ENCODE assay signal across 33 mouse cellular contexts in genomic region chr13:34703301-34703700, GRCm38 (mm10). TPM values are rescaled to one million over a fixed set of nuclear protein-coding genes. Genes with fewer than 3 reads are reported as not detected.
DNase-seq lines count a peak whose midpoint lies in the region; ATAC-seq and TF ChIP-seq lines count a peak whose summit lies in the region.
"Had no signal": no experiment of that assay in that cellular context is flagged by ENCODE, and none has a peak within 500 bp of the region (broad histone marks: within the 10 kb centered on the region; RNA-seq: fewer than 3 reads in every experiment).

No protein-coding gene starts in this region.

- no peak overlapping the region for H3K9ac ChIP-seq in intestine, postnatal 0 days (ENCODE audit: low read depth, low read length)
- H3K9ac ChIP-seq in intestine, embryonic 16.5 days (ENCODE audit: low read depth, low read length) = no peak overlapping the region
- H3K9ac ChIP-seq in liver, postnatal 0 days (replicated peaks) = no peak overlapping the region
- H3K9ac ChIP-seq in liver, embryonic 11.5 days (ENCODE audit: low read depth, low read length) = no peak overlapping the region
- H3K9ac ChIP-seq: forebrain, embryonic 13.5 days; heart, embryonic 13.5 days; hindbrain, embryonic 14.5 days had no signal

- no peaks in the 10 kb centered on the region for H3K9me3 ChIP-seq in intestine, postnatal 0 days (ENCODE audit: control insufficient read depth)
- H3K9me3 ChIP-seq in intestine, embryonic 16.5 days (ENCODE audit: control insufficient read depth, low read length) = no peaks in the 10 kb centered on the region
- H3K9me3 ChIP-seq in liver, postnatal 0 days (ENCODE audit: low read length) = no peaks in the 10 kb centered on the region
- no peaks in the 10 kb centered on the region for H3K9me3 ChIP-seq in liver, embryonic 11.5 days (ENCODE audit: control insufficient read depth, low read length)
- H3K9me3 ChIP-seq: forebrain, embryonic 10.5 days; forebrain, embryonic 13.5 days; heart, embryonic 10.5 days; heart, embryonic 13.5 days had no signal

- no peak for TF ChIP-seq EP300 in liver, postnatal 0 days (IDR thresholded peaks at IDR 0.05; ENCODE audit: low read depth)

- WGBS in intestine, postnatal 0 days = 48% methylated on average over 2 of the region's 2 CpGs
- WGBS in intestine, embryonic 16.5 days = 58% methylated on average over 2 of the region's 2 CpGs
- 23% methylated on average over 2 of the region's 2 CpGs for WGBS in liver, postnatal 0 days (ENCODE audit: insufficient replicate concordance)
- 45% methylated on average over 2 of the region's 2 CpGs for WGBS in liver, embryonic 11.5 days

- H3K27ac ChIP-seq in intestine, postnatal 0 days (ENCODE audit: low read depth, low read length) = no peak overlapping the region
- H3K27ac ChIP-seq in intestine, embryonic 16.5 days (ENCODE audit: low read length) = no peak overlapping the region
- H3K27ac ChIP-seq in liver, postnatal 0 days (ENCODE audit: low read depth) = no peak overlapping the region
- H3K27ac ChIP-seq in liver, embryonic 11.5 days (ENCODE audit: low read depth, low read length) = no peak overlapping the region
- H3K27ac ChIP-seq: forebrain, embryonic 10.5 days; forebrain, embryonic 13.5 days; heart, adult 2 months; heart, embryonic 10.5 days; heart, embryonic 13.5 days; hindbrain, embryonic 14.5 days; hindbrain, postnatal 0 days had no signal

- TF ChIP-seq CTCF in intestine, postnatal 0 days (IDR thresholded peaks at IDR 0.05; ENCODE audit: low read depth) = peak; percentile 39
- TF ChIP-seq CTCF in liver, postnatal 0 days (IDR thresholded peaks at IDR 0.05; ENCODE audit: low read depth) = peak; percentile 28

- H3K27me3 ChIP-seq in intestine, postnatal 0 days (replicated peaks; ENCODE audit: control insufficient read depth, insufficient read depth, low read length) = no peaks in the 10 kb centered on the region
- H3K27me3 ChIP-seq in intestine, embryonic 16.5 days (replicated peaks; ENCODE audit: control insufficient read depth, insufficient read depth, low read length) = no peaks in the 10 kb centered on the region
- H3K27me3 ChIP-seq in liver, postnatal 0 days (ENCODE audit: insufficient read depth, low read length) = no peaks in the 10 kb centered on the region
- H3K27me3 ChIP-seq in liver, embryonic 11.5 days (replicated peaks; ENCODE audit: control insufficient read depth, insufficient read depth, low read length) = no peaks in the 10 kb centered on the region
- H3K27me3 ChIP-seq: forebrain, embryonic 13.5 days; heart, embryonic 13.5 days had no signal

- H3K4me2 ChIP-seq in intestine, postnatal 0 days (replicated peaks; ENCODE audit: low read depth) = no peak overlapping the region
- H3K4me2 ChIP-seq in intestine, embryonic 16.5 days (ENCODE audit: low read depth, low read length) = no peak overlapping the region
- H3K4me2 ChIP-seq in liver, postnatal 0 days (ENCODE audit: low read depth, low read length) = no peak overlapping the region
- no peak overlapping the region for H3K4me2 ChIP-seq in liver, embryonic 11.5 days
- H3K4me2 ChIP-seq: forebrain, embryonic 13.5 days; heart, embryonic 13.5 days; hindbrain, embryonic 14.5 days had no signal

- no peaks in the 10 kb centered on the region for H3K36me3 ChIP-seq in intestine, postnatal 0 days (ENCODE audit: control insufficient read depth, insufficient read depth)
- no peaks in the 10 kb centered on the region for H3K36me3 ChIP-seq in intestine, embryonic 16.5 days (ENCODE audit: control insufficient read depth, insufficient read depth, low read length)
- H3K36me3 ChIP-seq in liver, postnatal 0 days (replicated peaks; ENCODE audit: insufficient read depth, low read length) = no peaks in the 10 kb centered on the region
- H3K36me3 ChIP-seq in liver, embryonic 11.5 days (ENCODE audit: control insufficient read depth, insufficient read depth, low read length) = no peaks in the 10 kb centered on the region
- H3K36me3 ChIP-seq: forebrain, embryonic 10.5 days; heart, embryonic 10.5 days; heart, embryonic 13.5 days had no signal

- H3K4me1 ChIP-seq in intestine, postnatal 0 days (replicated peaks; ENCODE audit: control insufficient read depth, insufficient read depth, low read length) = no peaks in the 10 kb centered on the region
- H3K4me1 ChIP-seq in intestine, embryonic 16.5 days (ENCODE audit: control insufficient read depth, insufficient read depth, low read length) = no peaks in the 10 kb centered on the region
- no peaks in the 10 kb centered on the region for H3K4me1 ChIP-seq in liver, postnatal 0 days (ENCODE audit: insufficient read depth)
- H3K4me1 ChIP-seq in liver, embryonic 11.5 days (replicated peaks; ENCODE audit: control insufficient read depth, insufficient read depth, low read length) = no peaks in the 10 kb centered on the region
- H3K4me1 ChIP-seq: forebrain, embryonic 13.5 days; heart, embryonic 10.5 days; heart, embryonic 13.5 days had no signal

- no peak overlapping the region for H3K4me3 ChIP-seq in intestine, postnatal 0 days (ENCODE audit: low read depth, low read length)
- H3K4me3 ChIP-seq in intestine, embryonic 16.5 days (ENCODE audit: low read length) = no peak overlapping the region
- no peak overlapping the region for H3K4me3 ChIP-seq in liver, postnatal 0 days (ENCODE audit: low read depth, low read length)
- no peak overlapping the region for H3K4me3 ChIP-seq in liver, embryonic 11.5 days (ENCODE audit: low read depth, low read length)
- H3K4me3 ChIP-seq: forebrain, embryonic 10.5 days; forebrain, embryonic 13.5 days; heart, adult 2 months; heart, embryonic 10.5 days; heart, embryonic 13.5 days had no signal

- no peak for ATAC-seq in intestine, postnatal 0 days
- no peak for ATAC-seq in intestine, embryonic 16.5 days
- ATAC-seq in liver, postnatal 0 days = no peak; the same call in 1 of the 2 replicates
- ATAC-seq in liver, embryonic 11.5 days (replicated peaks; ENCODE audit: low FRiP score) = no peak
- ATAC-seq in neutrophil, adult 5-6 weeks (ENCODE audit: extremely low read depth, insufficient number of reproducible peaks, low FRiP score, poor library complexity, severe bottlenecking) = peak; percentile 43; the same call in 1 of the 2 replicates
- ATAC-seq: forebrain, embryonic 13.5 days; forebrain, embryonic 16.5 days; hindbrain, postnatal 0 days had no signal

- DNase-seq in liver, postnatal 0 days = no peak
- no peak for DNase-seq in liver, embryonic 11.5 days (ENCODE audit: low spot score)
- DNase-seq in embryo, embryonic 11 days = no peak
- DNase-seq: adrenal gland, adult 2 months; adrenal gland, postnatal 14 days; B cell, adult 2 months; cerebellum, adult 11 months; cerebellum, adult 8-10 months; cerebellum, postnatal 10 days; cerebellum, postnatal 36 days; gastrocnemius, postnatal 10 days; gastrocnemius, postnatal 36 days; heart, adult 2 months; heart, postnatal 14 days; heart, postnatal 4 days had no signal

RNA-seq across cellular contexts. Expression of gene Fam50b, which starts 31.3 kb away (rescaled TPM):
- 0.16 and 0.20 TPM in 2 replicates for polyA plus RNA-seq in intestine, postnatal 0 days (2015; fragmentation: Nextera tagmentation; extraction: Ambion mirVana)
- not detected in 2 replicates for polyA plus RNA-seq in intestine, embryonic 16.5 days (2015; fragmentation: Nextera tagmentation; extraction: Ambion mirVana)
- polyA plus RNA-seq in liver, postnatal 0 days (2015; fragmentation: Nextera tagmentation; extraction: Ambion mirVana) = 0.08 and 0.12 TPM in 2 replicates
- polyA plus RNA-seq in liver, embryonic 11.5 days (2014; fragmentation: Nextera tagmentation; extraction: Ambion mirVana) = not detected in 2 replicates
- total RNA-seq in neutrophil, adult 5-6 weeks (2017) = not detected in 2 replicates
- total RNA-seq: adrenal gland, adult 2 months; adrenal gland, postnatal 14 days; adrenal gland, postnatal 4 days; gastrocnemius, adult 18-20 months; gastrocnemius, postnatal 10 days; gastrocnemius, postnatal 36 days; granulocyte monocyte progenitor cell, adult 5-6 weeks; heart, adult 2 months; heart, postnatal 14 days; heart, postnatal 4 days; hindbrain, postnatal 0 days; MEL had no signal
- polyA plus RNA-seq: adrenal gland, adult 2 months; cortical plate, adult 2 months; embryonic facial prominence, embryonic 11.5 days; forebrain, embryonic 10.5 days; forebrain, embryonic 13.5 days; forebrain, embryonic 16.5 days; heart, adult 2 months; heart, embryonic 10.5 days; heart, embryonic 13.5 days; heart, embryonic 16.5 days; hindbrain, embryonic 11.5 days; hindbrain, embryonic 14.5 days had no signal

RNA-seq across cellular contexts. Expression of gene Pxdc1, which starts 50.0 kb away (rescaled TPM):
- 71.3 and 80.4 TPM in 2 replicates for polyA plus RNA-seq in intestine, postnatal 0 days (2015; fragmentation: Nextera tagmentation; extraction: Ambion mirVana)
- 22.6 and 25.6 TPM in 2 replicates for polyA plus RNA-seq in intestine, embryonic 16.5 days (2015; fragmentation: Nextera tagmentation; extraction: Ambion mirVana)
- 24.8 and 27.7 TPM in 2 replicates for polyA plus RNA-seq in liver, postnatal 0 days (2015; fragmentation: Nextera tagmentation; extraction: Ambion mirVana)
- 11.7 and 13.1 TPM in 2 replicates for polyA plus RNA-seq in liver, embryonic 11.5 days (2014; fragmentation: Nextera tagmentation; extraction: Ambion mirVana)
- total RNA-seq in neutrophil, adult 5-6 weeks (2017) = 43.8 and 49.6 TPM in 2 replicates
- total RNA-seq: granulocyte monocyte progenitor cell, adult 5-6 weeks; MEL had no signal
